Mouse (Mus musculus): ENCODE measurements around the gene Pptc7. TPM values are rescaled to one million over a fixed set of nuclear protein-coding genes. Genes with fewer than 3 reads are reported as not detected.

Gene Pptc7
- polyA plus RNA-seq, 2 experiments: 8.9 to 11.5 TPM

- no peak overlapping the region for H3K4me3 ChIP-seq (replicated peaks; ENCODE audit: low read length)
- DNase-seq (ENCODE audit: low spot score) (no peak), ATAC-seq (ENCODE audit: low FRiP score, low read depth) (no peak)
- H3K4me1 ChIP-seq (ENCODE audit: control insufficient read depth, insufficient read depth, low read length): peaks cover 4% of the 10 kb centered on the region; the same call in 1 of the 2 replicates
- H3K27ac ChIP-seq (replicated peaks; ENCODE audit: low read depth, low read length): no peak overlapping the region
- no peak overlapping the region for H3K9ac ChIP-seq (ENCODE audit: low read depth, low read length, severe bottlenecking)
- TF ChIP-seq POLR2A (IDR thresholded peaks at IDR 0.05; ENCODE audit: borderline replicate concordance, extremely low read depth, insufficient read depth, insufficient read length): no peak
- H3K36me3 ChIP-seq (ENCODE audit: control insufficient read depth, insufficient read depth, low read length): peaks cover 53% of the 10 kb centered on the region
- 78% methylated on average over 8 of the region's 8 CpGs for WGBS
- H3K4me2 ChIP-seq (replicated peaks; ENCODE audit: low read depth, low read length, severe bottlenecking): no peak overlapping the region
- no peaks in the 10 kb centered on the region for H3K9me3 ChIP-seq (ENCODE audit: control insufficient read depth, low read length)
- H3K27me3 ChIP-seq (ENCODE audit: control insufficient read depth, insufficient read depth, low read length): no peaks in the 10 kb centered on the region
Observed at GRCm38 (mm10) chr5:122323523-122323922, 39.4 kb downstream of the Pptc7 start.

DNA sequence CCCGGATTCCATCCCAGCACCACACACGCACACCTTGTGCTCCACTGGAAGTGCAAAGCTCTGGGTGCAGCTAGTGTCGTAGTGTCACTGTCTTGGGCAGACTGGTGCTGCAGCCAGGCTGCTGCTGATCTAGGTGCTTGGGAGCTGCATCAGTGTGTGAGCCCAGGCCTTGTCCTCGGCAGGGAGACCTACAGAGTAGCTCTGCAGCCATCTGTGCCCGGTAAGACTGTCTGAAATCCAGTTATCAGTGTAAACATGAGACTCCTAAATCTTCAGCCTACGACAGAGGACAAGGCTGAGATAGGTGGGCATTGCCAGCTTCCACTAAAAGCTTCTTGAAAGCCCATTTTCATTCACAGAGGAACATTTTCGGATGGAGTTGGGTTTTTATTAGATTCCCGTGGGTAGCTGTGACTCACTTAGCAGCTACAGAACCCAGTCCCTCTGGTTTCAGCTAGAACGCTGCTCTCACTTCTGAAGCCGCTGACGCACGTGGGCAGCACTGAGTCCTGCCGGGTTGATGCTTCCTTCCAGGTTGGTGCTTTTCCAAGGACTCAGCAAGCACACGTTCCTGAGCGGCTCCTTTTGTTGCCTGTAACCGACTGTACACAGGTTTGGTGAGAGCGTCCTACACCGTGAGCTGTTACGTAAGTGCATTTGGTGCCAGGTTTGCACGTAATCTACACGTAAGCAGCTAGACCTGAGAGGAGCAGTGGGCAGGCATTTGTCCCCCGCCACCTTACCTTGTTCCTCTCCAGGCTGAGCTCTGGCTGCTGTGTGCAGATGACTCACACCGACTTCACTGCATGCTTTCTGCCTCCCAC lies 40.7 kb downstream of the Pptc7 start:
- H3K36me3 ChIP-seq (ENCODE audit: control insufficient read depth, insufficient read depth, low read length): peaks cover 50% of the 10 kb centered on the region
- H3K4me1 ChIP-seq (ENCODE audit: control insufficient read depth, insufficient read depth, low read length): no peaks in the 10 kb centered on the region; the same call in 1 of the 2 replicates
- ATAC-seq (ENCODE audit: low FRiP score, low read depth) (no peak), DNase-seq (ENCODE audit: low spot score) (no peak)
- H3K4me2 ChIP-seq (replicated peaks; ENCODE audit: low read depth, low read length, severe bottlenecking): no peak overlapping the region
- H3K4me3 ChIP-seq (replicated peaks; ENCODE audit: low read length): no peak overlapping the region
- H3K27ac ChIP-seq (replicated peaks; ENCODE audit: low read depth, low read length): no peak overlapping the region
- 86% methylated on average over 23 of the region's 23 CpGs for WGBS
- no peak for TF ChIP-seq POLR2A (IDR thresholded peaks at IDR 0.05; ENCODE audit: borderline replicate concordance, extremely low read depth, insufficient read depth, insufficient read length)
- H3K9me3 ChIP-seq (ENCODE audit: control insufficient read depth, low read length): no peaks in the 10 kb centered on the region
- no peaks in the 10 kb centered on the region for H3K27me3 ChIP-seq (ENCODE audit: control insufficient read depth, insufficient read depth, low read length)
- H3K9ac ChIP-seq (ENCODE audit: low read depth, low read length, severe bottlenecking): no peak overlapping the region

DNA sequence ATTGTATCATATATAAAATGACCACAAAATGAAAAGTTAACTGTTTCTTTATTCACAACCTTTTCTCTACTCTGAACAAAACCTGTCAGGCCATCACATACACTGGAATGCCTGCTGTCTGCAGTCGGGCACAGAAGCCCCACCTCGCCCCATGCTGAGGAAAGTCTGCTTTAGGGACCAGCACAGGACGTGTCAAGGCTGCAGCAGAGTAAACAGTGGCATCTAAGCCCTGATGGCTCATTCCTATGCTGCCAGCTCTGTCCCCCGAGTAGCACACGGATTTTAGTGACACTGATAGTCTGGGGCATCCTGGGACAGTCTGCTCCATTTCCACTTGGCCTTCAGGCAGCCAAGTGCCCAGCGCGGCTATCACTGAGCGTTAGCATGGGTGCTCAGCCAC lies 41.3 kb downstream of the Pptc7 start:
- Histone ChIP-seq H3K36me3 (ENCODE audit: control insufficient read depth, insufficient read depth, low read length) (peaks cover 48% of the 10 kb centered on the region), H3K27ac (replicated peaks; ENCODE audit: low read depth, low read length) (no peak overlapping the region), H3K9me3 (ENCODE audit: control insufficient read depth, low read length) (no peaks in the 10 kb centered on the region), H3K4me3 (replicated peaks; ENCODE audit: low read length) (no peak overlapping the region), H3K4me1 (ENCODE audit: control insufficient read depth, insufficient read depth, low read length) (no peaks in the 10 kb centered on the region), H3K27me3 (ENCODE audit: control insufficient read depth, insufficient read depth, low read length) (no peaks in the 10 kb centered on the region), H3K4me2 (replicated peaks; ENCODE audit: low read depth, low read length, severe bottlenecking) (no peak overlapping the region), H3K9ac (ENCODE audit: low read depth, low read length, severe bottlenecking) (no peak overlapping the region)
- ATAC-seq (ENCODE audit: low FRiP score, low read depth) (no peak), DNase-seq (ENCODE audit: low spot score) (no peak)
- WGBS: 88% methylated on average over 8 of the region's 8 CpGs
- no peak for TF ChIP-seq POLR2A (IDR thresholded peaks at IDR 0.05; ENCODE audit: borderline replicate concordance, extremely low read depth, insufficient read depth, insufficient read length)

DNA sequence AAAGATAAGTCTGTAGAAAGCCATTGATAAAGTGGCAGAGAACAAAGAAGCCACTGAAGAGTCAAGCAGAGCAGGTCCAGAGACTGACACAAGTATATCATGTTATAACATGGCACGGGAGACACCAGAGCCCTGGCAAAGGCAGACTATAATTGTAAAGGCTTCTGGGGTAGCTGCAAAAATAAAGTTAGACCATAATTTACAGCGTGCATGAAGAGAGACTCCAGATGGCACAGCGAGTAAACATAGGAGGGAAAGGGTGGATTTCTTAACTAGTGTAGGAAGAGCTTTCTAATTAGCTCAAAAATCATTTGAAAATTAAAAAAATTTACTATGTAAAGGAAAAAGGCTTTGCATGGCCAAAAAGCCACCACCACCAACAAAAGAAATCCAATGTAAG lies 43.1 kb downstream of the Pptc7 start:
- WGBS: 85% methylated on average over 3 of the region's 3 CpGs
- no peaks in the 10 kb centered on the region for H3K4me1 ChIP-seq (ENCODE audit: control insufficient read depth, insufficient read depth, low read length)
- no peak overlapping the region for H3K9ac ChIP-seq (ENCODE audit: low read depth, low read length, severe bottlenecking)
- TF ChIP-seq POLR2A (IDR thresholded peaks at IDR 0.05; ENCODE audit: borderline replicate concordance, extremely low read depth, insufficient read depth, insufficient read length): no peak
- no peaks in the 10 kb centered on the region for H3K9me3 ChIP-seq (ENCODE audit: control insufficient read depth, low read length)
- no peak overlapping the region for H3K4me2 ChIP-seq (replicated peaks; ENCODE audit: low read depth, low read length, severe bottlenecking)
- DNase-seq (ENCODE audit: low spot score): no peak
- no peak overlapping the region for H3K27ac ChIP-seq (replicated peaks; ENCODE audit: low read depth, low read length)
- ATAC-seq (ENCODE audit: low FRiP score, low read depth): no peak
- H3K36me3 ChIP-seq (ENCODE audit: control insufficient read depth, insufficient read depth, low read length): peaks cover 32% of the 10 kb centered on the region
- no peaks in the 10 kb centered on the region for H3K27me3 ChIP-seq (ENCODE audit: control insufficient read depth, insufficient read depth, low read length)
- H3K4me3 ChIP-seq (replicated peaks; ENCODE audit: low read length): no peak overlapping the region

DNA sequence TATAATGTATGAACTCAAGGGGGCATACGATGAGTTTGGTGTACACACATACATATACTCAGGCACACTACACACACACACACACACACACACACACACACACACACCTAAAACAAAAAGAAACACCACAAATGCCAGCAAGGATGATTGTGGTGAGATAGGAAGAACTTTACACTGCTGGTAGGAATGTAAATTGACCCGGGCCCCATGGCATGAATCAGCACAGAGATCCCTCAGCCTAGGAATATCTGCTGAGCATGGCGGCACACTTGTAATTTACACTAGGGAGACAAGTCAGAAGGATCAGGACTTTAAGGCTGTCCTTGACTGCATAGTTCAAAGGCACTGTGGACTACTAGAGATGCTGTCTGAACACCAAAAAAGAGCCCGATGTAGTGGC lies 46.1 kb downstream of the Pptc7 start:
- DNase-seq (ENCODE audit: low spot score) (no peak), ATAC-seq (ENCODE audit: low FRiP score, low read depth) (no peak)
- no peaks in the 10 kb centered on the region for H3K9me3 ChIP-seq (ENCODE audit: control insufficient read depth, low read length)
- TF ChIP-seq POLR2A (IDR thresholded peaks at IDR 0.05; ENCODE audit: borderline replicate concordance, extremely low read depth, insufficient read depth, insufficient read length): no peak
- no peaks in the 10 kb centered on the region for H3K27me3 ChIP-seq (ENCODE audit: control insufficient read depth, insufficient read depth, low read length)
- H3K4me3 ChIP-seq (replicated peaks; ENCODE audit: low read length): no peak overlapping the region
- H3K4me2 ChIP-seq (replicated peaks; ENCODE audit: low read depth, low read length, severe bottlenecking): no peak overlapping the region
- no peak overlapping the region for H3K27ac ChIP-seq (replicated peaks; ENCODE audit: low read depth, low read length)
- H3K4me1 ChIP-seq (ENCODE audit: control insufficient read depth, insufficient read depth, low read length): no peaks in the 10 kb centered on the region
- peaks cover 10% of the 10 kb centered on the region for H3K36me3 ChIP-seq (ENCODE audit: control insufficient read depth, insufficient read depth, low read length)
- no peak overlapping the region for H3K9ac ChIP-seq (ENCODE audit: low read depth, low read length, severe bottlenecking)
- 88% methylated on average over 4 of the region's 4 CpGs for WGBS

Data from limb, embryonic 14.5 days (tissue).